Mouse (Mus musculus) layer of hippocampus, postnatal 14 days (tissue): ENCODE data around the gene Cacng2. TPM values are rescaled to one million over a fixed set of nuclear protein-coding genes. Genes with fewer than 3 reads are reported as not detected.
A peak's percentile ranks its signal among the peaks of the same experiment; 100 is the strongest.

Source experiments
- DNase-seq, 2 experiments: peaks; one replicate each; pipeline ENCODE4 v3.0.0; 2021 to 2022; ENCODE audit warnings: low spot score in 2 of 2, mixed read lengths in 1 of 2
- total RNA-seq, 2 experiments: library from RNA; stranded (reverse); gene quantifications; 2 replicates each; pipeline ENCODE4 v1.2.3; 2021

Cacng2 gene
- total RNA-seq, 2 experiments from 2014 or later, result 43.3 to 45.8 TPM

DNA sequence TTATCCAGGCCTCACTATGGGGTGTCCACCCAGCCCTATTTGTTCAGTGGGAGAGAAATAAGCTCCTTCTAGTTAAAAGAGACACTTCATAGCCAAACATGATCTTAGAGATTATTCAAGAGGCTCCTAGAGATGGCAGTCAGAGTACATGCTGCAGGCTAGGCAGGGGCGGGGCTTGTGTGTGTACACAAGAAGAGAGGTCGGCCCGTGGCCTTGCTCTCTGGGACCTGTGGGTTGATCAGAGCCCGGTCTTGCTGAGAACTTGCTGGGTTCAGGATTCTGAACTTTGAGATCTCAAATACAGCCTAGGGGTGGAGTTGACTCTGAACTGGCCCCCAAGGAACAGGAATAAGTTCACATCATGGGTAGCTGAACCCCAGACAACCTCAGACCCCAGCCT lies 95.6 kb downstream of the Cacng2 start:
- no peak for DNase-seq

DNA sequence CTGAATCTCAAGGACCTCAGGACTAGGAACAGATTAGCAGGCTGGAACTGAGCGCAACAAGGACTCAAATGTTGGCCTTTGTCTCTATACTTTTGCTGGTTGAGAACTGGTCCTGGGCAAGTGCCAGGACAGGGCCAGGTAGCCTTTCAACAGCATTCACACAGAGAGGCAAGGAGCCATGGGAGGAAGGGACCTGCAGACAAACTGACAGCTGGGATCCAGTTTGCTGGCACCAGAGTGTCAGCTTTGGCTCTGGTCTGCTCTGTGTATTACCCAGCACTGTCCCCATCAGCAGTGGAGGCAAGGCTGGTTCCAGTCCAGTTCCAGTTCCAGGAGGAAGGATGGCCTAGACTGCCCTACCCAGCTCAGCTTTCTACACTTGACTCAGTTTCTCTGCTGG lies 105.8 kb downstream of the Cacng2 start:
- DNase-seq, result no peak

DNA sequence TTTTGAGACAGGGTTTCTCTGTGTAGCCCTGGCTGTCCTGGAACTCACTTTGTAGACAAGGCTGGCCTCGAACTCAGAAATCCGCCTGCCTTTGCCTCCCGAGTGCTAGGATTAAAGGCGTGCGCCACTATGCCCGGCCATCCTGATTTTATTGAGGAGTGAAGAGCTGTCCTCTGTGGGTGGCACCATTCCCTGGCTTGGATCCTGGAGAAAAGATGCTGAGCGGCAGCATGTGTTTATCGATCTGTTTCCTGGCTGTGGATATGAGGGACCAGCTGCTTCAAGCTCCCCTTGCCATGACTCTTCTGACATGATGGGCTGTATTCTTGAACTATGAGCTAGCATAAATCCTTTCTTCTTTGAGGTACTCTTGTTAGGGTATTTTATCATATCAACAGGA lies 111.6 kb downstream of the Cacng2 start:
- peak in 1 of 2 experiments; percentile 23 for DNase-seq

DNA sequence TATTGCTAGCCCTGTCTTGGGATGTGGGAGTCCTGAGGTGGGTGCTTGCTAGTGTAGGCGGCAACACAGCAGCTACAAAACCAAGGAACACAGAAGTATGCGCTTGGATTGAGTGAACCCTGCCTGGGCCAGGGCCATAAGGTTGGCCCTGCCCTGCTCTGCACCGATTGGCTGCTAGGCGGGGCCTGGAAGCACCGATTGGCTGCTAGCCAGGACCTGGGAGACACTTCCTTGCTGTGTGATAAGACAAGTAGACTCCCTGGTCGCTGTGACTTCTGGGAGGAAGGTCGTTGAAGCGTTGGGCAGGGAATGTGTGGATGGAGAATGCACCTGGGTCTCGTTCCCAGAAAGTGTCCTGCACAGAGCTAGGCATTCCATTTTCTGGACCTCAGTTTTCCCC lies 115.9 kb downstream of the Cacng2 start:
- no peak for DNase-seq

DNA sequence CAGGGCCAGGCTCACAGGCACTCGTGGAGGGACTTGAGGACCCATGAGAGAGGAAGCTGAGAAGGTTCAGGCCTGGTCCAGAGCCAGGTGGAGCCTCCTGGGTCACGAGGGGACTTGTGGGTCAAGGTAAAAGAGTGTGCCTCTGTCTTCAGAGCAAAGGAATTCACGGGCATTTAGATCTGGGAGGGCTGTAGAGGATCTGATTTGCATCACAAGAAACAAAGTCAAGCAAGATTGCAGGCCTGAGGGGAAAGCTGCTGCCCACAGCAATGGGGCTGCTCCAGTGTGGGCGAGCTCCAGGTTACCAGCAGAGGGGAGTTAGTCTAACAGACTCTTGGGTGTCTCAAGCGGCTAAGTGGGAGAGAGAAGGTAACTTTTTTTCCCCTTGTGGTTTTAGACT lies 118.4 kb downstream of the Cacng2 start:
- DNase-seq, result no peak

DNA sequence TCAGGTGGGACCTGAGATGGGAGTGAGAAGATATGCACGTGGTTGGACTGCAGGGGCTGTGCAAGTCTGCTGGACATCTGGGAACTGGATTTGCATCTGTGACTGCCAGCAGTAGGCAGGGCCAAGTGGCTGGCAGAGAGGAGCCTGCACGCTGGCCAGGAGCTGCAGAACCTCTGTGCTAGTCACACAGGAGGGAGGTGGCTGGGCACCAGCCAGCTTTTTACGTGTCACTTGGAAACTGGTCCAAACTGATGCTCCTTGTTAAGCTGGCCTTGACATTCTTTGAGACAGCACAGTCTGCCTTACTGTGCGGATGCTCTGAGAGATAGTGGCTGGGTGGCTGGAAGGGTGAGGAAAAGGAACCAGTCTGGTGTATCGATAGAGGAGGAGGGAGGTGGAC lies 131.3 kb downstream of the Cacng2 start:
- no peak for DNase-seq

DNA sequence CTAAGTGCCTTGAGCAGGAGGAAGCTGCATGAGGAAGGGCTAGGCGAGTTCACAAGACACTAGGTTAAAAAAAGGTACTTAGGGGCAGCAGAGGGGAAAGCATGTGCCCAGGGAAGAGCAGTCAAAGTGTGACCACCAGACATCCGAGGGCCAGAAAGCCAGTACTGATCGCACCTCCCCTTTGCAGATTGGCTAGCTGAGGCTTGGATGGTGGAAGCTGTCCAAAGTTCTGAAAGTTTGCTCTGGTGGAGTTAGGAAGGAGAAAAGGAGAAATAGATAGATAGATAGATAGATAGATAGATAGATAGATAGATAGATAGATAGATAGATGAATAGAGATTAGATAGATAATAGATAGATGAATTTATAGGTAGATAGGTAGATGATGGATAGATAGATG lies 136.4 kb downstream of the Cacng2 start:
- DNase-seq, result no peak

DNA sequence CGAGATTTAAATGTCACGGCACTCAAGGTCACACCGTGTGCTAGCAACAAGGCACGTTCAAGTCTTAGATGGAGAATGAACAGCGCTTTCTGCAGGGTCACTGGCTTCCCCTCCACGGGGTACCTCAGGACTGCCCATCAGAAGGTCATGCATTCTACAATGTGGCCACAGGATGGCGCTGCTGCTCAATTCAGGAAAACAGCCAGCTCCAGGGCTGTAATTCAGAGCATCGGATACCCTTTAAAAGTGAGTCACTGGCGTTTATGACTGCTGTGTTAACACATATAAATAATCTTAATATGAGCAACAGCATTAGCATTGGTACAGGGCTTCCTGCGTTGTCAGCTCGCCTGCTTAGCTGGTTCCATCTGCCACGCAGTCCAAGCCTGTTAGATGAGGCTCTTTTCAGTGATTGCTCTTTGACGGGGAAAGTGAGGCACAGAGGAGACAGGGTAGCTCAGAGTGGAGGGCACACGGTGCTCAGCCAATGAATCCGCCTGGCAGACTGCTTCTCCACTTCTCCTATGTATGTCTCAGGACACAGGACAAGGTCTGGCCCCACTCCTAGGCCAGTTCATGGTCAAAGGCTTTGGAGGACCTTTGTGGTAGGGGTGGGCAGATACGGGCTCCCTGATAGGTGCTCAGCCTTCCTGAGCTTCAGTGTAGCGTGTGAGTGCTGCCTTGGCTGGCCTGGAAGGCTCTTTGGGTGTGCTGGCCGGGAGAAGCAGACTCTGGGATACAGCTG lies 137.5 kb downstream of the Cacng2 start:
- DNase-seq, result peak; percentile 83 to 85

DNA sequence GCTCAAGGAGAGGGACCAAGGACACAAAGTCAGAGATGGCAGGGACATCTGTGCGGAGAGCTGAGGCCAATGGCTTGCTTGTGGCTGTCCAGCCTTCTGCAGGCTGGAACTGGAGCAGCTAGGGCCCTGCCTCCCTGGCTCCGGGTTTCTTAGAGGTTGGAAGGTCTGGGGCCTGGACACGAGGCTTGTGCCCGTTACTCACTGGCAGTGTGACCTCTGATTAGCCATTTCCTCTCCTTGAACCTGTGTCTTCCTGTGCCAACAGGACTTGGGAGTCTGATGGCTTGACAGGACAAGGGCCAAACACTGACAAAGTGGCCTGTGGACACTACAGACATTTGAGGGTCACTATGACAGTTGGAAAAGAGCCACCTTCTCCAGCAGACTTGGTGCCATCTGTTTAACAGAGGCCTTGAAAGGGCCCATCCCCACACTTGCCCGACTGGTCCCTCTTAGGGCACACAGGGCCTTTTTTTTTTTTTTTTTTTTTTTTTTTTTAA lies 138.6 kb downstream of the Cacng2 start:
- DNase-seq, result no peak

DNA sequence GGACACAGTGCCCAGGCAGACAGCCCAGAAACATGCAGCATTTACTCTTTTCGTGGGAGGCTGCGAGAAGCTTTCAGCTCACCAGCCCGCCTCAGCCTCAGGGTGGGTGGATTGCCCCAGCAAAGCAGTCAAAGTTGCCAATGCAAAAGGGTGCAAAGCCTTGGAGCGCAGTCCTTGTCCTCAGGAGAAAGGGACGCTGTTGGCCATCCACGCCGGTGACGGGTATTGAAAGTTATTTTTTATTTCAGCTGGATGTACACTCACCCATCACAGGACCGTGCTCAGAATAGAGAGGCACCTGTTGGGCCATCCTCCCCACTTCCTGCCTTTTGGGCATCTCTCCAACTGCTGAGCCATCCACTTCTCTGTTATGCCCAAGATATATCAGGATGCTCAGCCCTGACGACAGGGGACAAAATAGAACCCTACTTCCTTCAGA lies 140.4 kb downstream of the Cacng2 start:
- no peak for DNase-seq

DNA sequence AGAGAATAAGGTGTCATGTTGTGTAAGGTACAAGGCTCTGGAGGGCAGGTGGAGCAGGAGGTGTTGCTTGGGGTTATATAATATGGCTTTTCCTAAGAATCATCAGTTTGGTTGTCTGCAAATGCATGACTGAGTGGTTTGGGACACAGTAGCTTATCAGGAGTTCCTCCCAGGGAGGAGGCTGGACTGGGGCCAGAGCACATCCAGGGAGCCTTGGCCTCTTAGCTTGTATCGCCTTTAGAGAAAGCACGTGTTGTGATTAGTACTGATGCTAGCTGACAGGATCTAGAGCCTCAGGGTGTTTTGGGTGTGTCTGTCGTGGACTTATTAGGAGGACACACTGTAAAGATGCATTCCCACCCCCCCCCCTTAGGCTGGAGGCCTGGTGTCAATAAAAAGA lies 142.2 kb downstream of the Cacng2 start:
- no peak for DNase-seq

DNA sequence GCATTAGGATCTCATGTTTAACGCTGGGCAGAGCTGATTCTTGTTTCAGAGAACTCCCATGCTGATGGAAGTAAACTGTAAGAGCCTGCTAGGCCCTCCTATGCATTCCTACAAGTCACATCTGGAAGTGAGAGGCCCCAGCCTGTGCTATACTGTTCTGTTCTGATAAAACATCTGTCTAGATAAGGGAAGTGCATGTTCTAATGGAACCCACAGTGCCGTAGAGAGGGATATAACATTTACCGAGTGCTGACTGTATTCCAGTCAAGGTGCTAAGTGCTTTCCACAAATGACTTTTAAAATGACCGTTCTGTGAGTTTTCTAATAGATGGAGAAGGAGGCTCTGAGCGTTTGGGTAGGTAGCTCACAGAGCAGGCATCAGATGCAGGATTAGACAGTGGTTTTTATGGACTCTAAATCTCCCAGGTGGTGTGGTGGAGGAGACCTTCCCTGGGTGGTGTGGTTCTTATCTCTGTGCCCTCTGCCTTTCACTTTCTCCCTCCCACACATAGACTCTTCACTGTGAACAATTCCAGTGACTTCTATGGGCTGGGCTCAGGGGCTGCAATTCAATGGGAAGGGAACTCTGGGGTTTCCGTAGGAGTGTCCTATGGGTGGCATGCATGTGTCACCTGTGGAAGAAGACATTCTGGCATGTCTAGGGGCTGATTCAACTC lies 145.5 kb downstream of the Cacng2 start:
- DNase-seq, result no peak

DNA sequence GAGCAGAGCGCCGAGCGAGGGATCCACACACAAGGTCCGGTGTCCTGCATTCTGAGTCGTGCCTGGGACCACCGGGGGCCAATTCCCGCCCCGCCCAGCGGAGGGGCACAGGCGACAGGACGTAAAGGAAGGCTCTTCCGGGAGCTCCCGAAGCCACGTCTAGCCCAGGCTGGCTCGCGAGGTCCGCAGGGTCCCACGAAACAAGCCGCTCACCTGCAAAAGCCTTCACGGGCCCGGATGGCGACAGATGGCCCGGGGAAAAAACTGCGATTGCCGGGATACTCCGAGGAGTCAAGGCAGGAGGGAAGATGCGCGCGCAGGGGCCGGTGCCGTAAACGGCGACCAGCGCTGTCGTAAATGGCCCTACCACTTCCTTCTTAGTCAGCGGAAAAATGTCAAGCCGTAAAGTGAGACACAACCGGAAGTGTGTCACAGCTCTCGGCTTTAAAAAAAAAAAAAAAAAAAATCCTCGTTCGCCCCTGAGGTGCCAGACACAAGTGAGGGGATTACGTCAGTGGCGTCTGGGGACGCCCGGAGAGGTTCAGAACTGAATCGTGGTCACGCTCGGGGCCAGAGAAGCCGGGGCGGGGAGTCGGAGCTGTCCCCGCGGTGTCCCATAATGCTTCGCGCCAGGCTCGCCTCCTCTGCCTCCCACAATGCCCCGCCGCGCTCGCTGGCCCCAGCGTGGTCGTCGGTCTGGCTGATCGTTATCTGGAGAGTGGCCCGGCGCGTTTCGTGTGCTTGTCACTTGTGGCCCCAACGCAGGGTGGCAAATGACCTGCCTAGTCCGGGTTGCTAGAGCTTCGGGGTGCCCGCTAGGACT lies 149.1 kb downstream of the Cacng2 start, which contains the start of gene Eif3d:
Gene Eif3d (minus strand): TSS at position 344 of the 823 bp plus-strand sequence.
- peak; percentile 99 to 100 for DNase-seq

DNA sequence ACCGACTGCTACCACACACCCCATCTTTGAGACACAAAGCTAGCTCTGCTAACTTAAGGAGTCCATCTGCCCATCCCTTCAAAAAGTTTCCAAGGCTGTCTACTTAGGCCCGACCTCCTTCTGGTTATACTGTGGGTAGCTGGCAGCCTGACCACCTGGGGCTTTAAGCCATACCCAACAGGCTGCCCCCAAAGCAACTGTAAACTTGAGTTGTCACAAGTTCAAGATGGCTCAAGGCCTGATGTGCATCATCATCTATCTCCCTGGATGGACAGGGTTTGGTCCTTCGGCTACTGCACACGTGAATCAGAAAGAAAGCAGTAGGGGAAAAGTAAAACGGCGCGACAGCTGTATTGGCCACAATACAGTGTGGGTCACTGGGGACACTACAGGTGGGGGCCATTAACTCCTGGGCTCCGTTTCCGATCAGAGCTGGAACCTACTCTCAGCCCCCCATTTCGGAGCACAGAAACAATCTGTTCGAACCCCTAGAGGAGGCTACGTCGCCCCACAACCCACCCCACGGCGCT lies 149.8 kb downstream of the Cacng2 start:
- no peak for DNase-seq

DNA sequence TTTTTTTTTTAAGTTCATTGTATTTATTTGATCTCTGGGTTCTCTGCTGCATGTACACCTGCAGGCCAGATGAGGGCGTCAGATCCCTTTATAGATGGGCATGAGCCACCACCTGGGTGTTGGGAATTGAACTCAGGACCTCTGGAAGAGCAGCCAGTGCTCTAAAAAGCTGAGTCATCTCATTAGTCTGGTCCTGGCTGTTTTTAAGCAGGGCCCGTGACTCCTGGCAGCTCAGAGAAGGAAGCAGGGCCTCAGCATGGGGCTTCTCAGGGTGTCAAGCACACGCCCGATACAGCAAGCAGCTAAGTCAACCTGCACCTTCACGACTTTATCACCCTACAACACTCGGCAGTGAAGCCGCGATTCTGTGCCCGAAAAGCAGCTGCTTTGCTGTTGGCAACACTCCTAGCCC lies 154.7 kb downstream of the Cacng2 start:
- DNase-seq, result no peak

DNA sequence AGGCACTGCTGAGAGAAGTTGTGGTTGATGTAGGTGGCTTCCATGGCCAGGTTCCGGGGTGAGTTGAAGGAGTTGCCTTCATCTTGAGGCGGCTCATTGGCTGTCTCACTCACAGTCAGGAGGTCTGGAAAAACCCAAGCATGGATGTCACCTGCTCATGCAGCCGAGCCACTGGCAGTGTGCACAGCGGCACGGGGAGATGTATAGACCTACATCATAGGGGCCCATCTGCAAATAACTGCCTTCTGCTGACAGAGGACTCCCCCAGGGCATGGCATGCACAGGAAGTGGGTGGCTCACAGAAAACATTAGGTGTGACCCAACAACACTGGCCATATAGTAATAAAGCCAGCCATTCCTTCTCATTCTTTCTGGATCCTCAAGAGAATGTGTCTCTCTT lies 157.4 kb downstream of the Cacng2 start:
- DNase-seq, result no peak

DNA sequence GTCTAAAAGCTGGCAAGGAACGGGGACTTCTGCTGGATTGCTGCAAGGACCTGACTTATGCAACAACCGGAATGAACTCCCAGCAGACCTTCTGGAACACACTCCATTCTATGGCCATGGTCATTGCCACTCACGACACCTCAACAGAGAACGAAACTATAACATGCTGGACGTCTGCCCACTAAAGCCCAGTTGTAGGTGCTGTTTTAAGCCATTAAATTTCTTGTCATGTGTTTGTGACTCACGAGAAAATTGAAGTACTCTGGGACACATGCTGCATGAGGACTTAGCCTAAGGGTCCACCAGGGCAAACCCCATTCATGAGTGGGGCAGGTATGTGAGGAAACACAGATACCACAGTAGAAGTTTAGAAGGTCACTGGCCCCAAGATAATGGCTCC lies 159.1 kb downstream of the Cacng2 start:
- DNase-seq, result no peak

DNA sequence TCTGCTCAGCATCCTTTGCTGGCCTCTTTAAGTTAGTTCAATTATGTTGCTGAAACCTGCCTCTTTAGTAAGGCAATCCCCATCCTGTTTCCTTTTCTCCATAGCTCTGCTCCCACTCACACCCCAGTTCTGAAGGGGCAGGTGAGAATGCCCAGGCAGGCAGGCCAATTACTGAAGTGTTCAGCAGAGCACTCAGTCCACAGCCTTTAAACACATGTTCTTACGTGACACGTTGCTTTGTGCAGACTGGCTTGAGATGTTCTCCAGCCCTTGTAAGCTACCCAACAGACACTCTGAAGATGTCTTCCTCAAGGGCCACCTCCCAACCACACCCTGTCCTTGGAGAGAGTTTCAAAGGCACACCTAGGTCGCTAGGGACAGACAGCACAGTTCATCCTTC lies 161.8 kb downstream of the Cacng2 start:
- DNase-seq, result no peak

DNA sequence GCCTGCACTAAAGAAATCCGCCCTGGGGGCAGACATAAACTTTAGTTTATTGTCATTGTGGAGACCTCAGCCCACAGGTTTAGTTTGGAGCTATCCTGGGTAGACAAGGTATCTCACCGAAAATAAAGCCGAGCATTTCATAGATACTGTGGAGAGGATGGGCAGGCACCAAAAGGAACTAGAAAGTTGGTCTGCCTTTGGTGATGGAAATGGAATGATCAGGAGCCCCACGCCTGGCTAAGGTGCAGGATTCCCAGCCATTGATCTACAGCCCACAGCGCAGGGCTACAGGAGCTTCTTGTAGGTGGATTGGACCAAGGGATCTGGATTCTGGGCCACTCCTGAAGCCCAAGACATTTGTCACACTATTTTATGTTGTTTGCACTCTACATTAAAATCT lies 162.2 kb downstream of the Cacng2 start:
- DNase-seq, result no peak

DNA sequence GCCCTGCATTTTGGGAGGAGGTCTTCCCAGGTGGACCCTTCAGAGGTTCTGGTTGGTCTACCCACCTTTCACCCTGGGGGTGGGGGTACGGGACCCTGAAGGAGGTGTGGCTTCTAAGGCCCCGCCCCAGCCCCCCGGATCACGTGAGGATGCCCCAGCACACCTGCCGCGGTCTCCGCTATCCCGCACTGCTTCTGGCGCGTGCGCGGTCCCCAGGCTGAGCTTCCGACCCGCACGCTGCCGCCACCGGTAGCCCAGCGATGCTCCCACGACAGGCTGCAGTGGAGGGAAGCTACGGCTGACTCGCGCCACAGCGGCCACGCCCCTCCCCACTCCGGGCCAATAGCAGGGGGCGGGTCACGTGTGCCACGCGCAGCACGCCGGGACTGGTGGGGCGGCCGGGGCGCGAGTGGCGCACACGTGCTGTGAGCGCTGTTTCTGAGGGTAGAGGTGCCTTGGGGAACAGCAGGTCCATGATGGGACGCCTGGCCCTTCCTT lies 163.4 kb downstream of the Cacng2 start, which contains the start of gene Foxred2:
Gene Foxred2 (minus strand): TSS at position 319 of the 498 bp plus-strand sequence.
- DNase-seq, result peak; percentile 82 to 88
